Mouse (Mus musculus) adrenal gland (tissue): Measurements from ENCODE around the gene Pnlip.

Source experiments
- intact Hi-C: fragments of 180-260 bp; cut with DNase I; formaldehyde crosslinking; loops from one replicate; pipeline ENCODE4 v1.15.1; 2025
- long read RNA-seq, 2 experiments: library from polyadenylated mRNA; unstranded; transcript quantifications; one replicate each; pipeline ENCODE4 v2.0.0; 2020; ENCODE audit warnings: borderline replicate concordance in 1 of 2; ENCODE audit not compliant: insufficient replicate concordance in 1 of 2

The Pnlip gene
- long read RNA-seq, experiment 1 = 0 reads
- long read RNA-seq, experiment 2 = 0 reads

- intact Hi-C loops = no loop called here
Observed at GRCm38 (mm10) chr19:58652198-58652597, at the start of gene Pnlip. Gene Pnlip (plus strand): TSS chr19:58652498.

DNA sequence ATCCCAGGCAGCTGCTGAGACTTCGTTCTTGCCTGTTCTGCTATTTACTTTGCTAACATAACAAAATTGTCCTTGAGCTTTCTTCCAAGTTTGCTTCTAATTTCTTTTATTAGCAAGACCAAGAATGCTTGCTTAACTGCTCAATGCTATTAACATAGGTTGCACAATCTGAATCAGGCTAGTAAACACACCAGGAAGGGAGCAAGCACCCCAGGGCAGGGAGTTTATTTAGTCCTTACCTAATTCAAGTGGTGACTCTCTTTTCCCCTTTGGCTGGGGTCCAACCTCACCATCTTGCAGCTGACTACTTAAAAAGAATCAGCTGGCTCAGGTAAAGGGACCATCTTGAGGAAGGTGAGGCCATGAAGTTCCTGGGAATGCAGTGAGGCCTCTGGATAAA is 42.6 kb upstream of the Pnlip start:
- intact Hi-C loops = no loop called here

DNA sequence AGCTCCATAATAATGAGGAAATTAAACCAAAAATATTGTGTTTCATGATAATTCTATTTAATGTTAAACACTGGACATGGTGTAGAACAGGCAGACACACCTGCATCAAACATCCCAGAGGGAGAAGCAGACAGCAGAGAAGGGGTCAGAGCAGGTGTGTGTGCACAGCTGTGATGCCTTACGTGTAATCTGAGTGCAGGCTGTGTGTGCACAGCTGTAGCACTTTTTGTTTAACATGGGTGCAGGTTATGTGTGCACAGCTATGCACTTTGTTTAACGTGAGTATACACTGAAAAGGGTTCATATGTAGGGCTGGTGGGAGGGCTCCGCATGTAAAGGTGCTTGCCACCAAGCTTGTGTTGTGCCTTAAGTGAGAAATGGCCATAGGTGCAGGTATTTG is 39.6 kb upstream of the Pnlip start:
- intact Hi-C loops = no loop called here

DNA sequence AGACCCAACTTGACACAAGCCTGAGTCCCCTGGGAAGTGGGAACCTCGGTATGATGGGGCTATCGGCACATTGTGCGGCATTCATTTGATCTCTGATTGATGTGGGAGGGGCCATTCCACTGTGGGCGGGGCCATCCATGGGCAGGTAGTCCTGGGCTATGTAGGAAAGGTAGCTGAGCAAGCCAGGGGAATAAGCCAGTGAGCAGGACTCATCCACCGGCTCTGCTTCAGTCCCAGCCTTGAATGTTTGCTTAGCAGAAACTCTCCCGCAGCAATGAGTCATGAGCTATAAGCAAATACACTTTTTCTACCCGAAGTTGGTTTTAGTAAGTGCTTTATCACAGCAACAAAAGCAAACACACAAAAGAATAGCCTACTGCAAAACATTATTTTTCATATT is 35.7 kb upstream of the Pnlip start:
- intact Hi-C loops = no loop called here

GRCm38 (mm10) chr19:58620661-58621060 is 31.6 kb upstream of the Pnlip start:
- intact Hi-C loops = no loop called here

DNA sequence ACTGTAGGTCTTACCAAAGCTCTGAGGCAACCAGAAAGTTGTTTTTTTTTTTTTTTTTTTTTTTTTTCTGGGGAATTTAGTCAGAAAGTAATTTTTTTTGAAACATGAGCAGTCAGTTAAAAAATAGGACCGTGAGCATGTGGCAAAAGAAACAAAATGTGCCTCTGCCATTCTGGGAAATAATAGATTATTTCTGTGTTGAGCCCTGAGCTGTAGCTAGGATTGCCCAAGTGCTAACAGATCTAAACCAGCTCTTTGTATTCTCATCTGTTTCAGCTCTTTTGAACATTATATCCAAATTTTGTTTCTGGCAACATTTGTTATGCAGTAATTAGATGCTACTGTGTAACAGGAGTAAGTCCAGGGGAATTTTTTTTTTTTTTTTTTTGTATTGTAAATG is 30.7 kb upstream of the Pnlip start:
- intact Hi-C loops = no loop called here

- intact Hi-C loops = no loop called here
Observed at GRCm38 (mm10) chr19:58624799-58625198, 27.5 kb upstream of the Pnlip start.

GRCm38 (mm10) chr19:58625254-58625947 is 26.9 kb upstream of the Pnlip start:
- intact Hi-C loops = no loop called here

GRCm38 (mm10) chr19:58627406-58628337 is 24.6 kb upstream of the Pnlip start:
- intact Hi-C loops = no loop called here

DNA sequence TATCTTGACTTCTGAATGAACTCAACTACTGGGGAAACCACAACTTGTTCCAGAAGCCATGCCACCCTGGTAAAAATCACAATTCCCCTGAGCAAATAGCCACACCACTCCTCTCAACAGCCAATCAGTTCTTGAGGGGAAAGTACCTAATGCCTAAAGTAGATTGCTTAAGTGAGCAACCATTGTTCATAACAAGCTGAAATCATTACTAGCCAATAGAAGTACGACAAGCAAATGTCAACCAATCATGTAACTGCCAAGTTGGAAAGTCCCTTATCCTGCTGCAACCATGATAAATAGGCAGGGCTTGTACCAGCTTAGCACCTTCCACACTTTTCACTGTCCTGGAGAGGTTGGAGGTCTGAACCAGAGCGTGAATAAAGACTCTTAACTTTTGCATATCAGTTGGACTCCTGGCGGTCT is 22.9 kb upstream of the Pnlip start:
- intact Hi-C loops = no loop called here

GRCm38 (mm10) chr19:58650036-58650435 is 2.3 kb upstream of the Pnlip start:
- intact Hi-C loops = no loop called here

- intact Hi-C loops = no loop called here
Observed at GRCm38 (mm10) chr19:58662098-58662497, 9.8 kb downstream of the Pnlip start.

GRCm38 (mm10) chr19:58663317-58663716 is 11.0 kb downstream of the Pnlip start:
- intact Hi-C loops = no loop called here

DNA sequence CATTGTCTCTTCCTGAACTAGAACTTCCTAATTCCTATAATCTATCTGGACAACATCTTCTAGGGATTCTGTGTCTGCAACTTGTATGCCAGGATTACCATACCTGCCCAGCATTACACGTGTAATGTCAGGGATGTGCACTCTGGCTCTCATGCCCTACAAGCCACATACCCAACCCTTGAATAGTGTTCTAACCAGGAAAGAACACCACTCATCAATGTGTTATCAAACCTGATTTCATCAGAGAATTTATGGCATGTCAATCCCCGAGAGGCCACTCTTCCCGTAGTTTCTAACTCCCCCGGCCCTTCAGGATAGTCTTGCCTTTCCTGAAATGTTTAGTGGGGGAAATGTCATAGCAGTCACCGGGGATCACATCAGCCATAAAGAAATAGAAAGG is 12.6 kb downstream of the Pnlip start:
- intact Hi-C loops = no loop called here

- intact Hi-C loops = no loop called here
Observed at GRCm38 (mm10) chr19:58674644-58675043, 22.3 kb downstream of the Pnlip start.

- intact Hi-C loops = no loop called here
Observed at GRCm38 (mm10) chr19:58677117-58677516, 24.8 kb downstream of the Pnlip start.

DNA sequence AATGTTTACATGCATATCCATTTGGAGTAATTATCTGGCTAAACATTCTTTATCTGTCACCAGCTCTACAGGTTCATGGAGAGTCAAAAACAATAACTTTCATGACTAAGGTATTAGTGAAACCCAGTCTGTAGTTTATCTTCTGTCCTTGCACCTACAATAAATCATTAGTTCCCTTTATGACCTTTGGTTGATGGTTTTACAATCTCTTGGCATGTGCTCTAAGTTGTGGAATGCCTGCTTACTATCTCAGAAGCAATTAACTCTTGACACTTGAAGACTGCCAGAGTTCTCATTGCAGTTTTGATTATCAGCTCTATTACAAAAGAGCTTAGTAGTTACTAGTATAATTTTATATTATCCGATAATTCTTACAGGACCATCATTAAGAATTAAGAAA is 36.6 kb downstream of the Pnlip start:
- intact Hi-C loops = no loop called here

- intact Hi-C loops = no loop called here
Observed at GRCm38 (mm10) chr19:58695314-58695713, 43.0 kb downstream of the Pnlip start.

DNA sequence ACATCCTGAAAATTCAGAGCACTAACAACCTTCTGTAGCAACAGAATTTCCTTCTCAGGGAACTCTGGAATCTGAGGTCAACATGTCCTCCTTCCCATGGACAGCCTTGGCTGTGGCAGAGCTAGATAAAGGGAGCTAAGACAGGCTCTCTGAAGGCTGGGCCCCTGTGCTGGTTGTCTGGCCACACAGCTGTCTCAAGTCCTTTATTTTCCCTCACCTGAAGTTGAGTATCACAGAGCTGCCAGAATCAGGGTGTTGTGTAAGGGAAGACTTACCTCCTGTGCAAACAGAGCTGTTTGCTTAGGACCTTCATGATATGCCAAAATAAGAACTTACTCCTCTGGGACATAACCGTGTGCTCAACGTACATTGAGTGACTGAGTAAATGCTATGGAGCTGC is 43.9 kb downstream of the Pnlip start:
- intact Hi-C loops = no loop called here

DNA sequence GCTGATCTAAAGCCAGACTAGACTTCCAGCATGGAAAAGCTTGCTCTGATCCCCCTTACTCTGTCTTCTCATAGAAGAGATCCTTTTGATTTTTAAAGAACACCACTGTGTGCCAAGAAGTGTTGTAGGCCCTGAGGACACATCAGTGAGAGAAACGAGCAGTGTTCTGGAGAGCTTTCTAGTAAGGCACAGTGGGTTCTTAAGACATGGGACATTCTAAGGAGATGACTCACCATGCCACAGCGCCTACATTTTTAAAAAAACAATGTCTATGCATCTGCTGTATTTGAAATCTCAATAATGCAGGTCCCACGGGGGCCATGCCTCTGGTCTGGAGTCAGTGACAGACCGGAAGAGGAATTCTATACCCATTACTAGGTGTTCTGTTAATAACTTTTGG is 52.3 kb downstream of the Pnlip start:
- intact Hi-C loops = no loop called here

GRCm38 (mm10) chr19:58708611-58709010 is 56.3 kb downstream of the Pnlip start:
- intact Hi-C loops = no loop called here

GRCm38 (mm10) chr19:58717925-58718324 is 65.6 kb downstream of the Pnlip start:
- intact Hi-C loops = no loop called here

DNA sequence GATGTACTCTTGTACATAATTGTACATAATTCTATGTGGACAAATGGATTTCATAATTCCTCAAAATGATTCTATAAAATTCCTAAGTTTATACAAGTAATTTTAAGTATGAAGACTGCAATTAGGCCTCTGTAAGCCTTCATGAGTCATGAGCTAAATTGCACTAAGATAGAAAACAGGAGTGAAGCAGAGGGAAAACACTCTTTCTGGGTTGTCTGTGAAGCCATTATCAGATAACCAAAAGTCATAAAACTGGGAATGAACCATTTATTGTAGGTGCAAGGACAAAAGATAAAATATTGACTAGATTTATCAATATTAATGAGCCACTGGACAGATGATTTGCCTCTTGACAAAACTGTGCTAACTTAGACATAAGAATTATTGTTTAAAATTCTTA is 68.1 kb downstream of the Pnlip start:
- intact Hi-C loops = no loop called here
